Mouse (Mus musculus) cerebellum, adult 2 months (tissue): Measurements from ENCODE around the gene Fgfr2. TPM values are rescaled to one million over a fixed set of nuclear protein-coding genes. Genes with fewer than 3 reads are reported as not detected.

Experiments used
- DNase-seq, 2 experiments: peaks; one replicate each; pipeline ENCODE4 v3.0.0; 2021
- H3K27ac ChIP-seq: fragments of 200-500 bp; 2 replicates; pipeline ENCODE4 v1.5.1; 2012; ENCODE audit warnings: low read length, control low read depth, inconsistent platforms; ENCODE audit not compliant: insufficient read depth
- H3K27me3 ChIP-seq: fragments of 200-500 bp; 2 replicates; pipeline ENCODE4 v1.6.1; 2012; ENCODE audit warnings: inconsistent platforms, mild to moderate bottlenecking, low read length, moderate library complexity; ENCODE audit not compliant: control insufficient read depth, insufficient read depth
- H3K4me1 ChIP-seq: fragments of 200-500 bp; 2 replicates; pipeline ENCODE4 v1.6.1; 2011; ENCODE audit warnings: low read length; ENCODE audit not compliant: control insufficient read depth, insufficient read depth
- H3K4me3 ChIP-seq: fragments of 200-500 bp; replicated peaks from 2 replicates; pipeline ENCODE3; 2011; ENCODE audit warnings: mild to moderate bottlenecking, low read depth, low read length, control low read depth; ENCODE audit not compliant: insufficient read depth
- CTCF ChIP-seq: fragments of 200-500 bp; IDR thresholded peaks from 2 replicates; pipeline ENCODE4 v1.5.1; 2011; ENCODE audit warnings: low read depth, mild to moderate bottlenecking, control low read depth, low read length, moderate library complexity, borderline replicate concordance; ENCODE audit not compliant: insufficient read depth
- POLR2A ChIP-seq: fragments of 200-500 bp; IDR thresholded peaks from 2 replicates; pipeline ENCODE4 v1.6.1; 2011; ENCODE audit warnings: low read length, control low read depth, borderline replicate concordance; ENCODE audit not compliant: insufficient read depth
- WGBS: fragments of 180-500 bp; shearing (Covaris S2); methylation state at CpG from one replicate; pipeline ENCODE4 v1.1.7; 2018; 5-methylcytosine and 5-hydroxymethylcytosine counted together
- polyA plus RNA-seq: library from polyadenylated mRNA; depleted of rRNA; stranded (reverse); fragments of >200 nt; gene quantifications from 2 replicates; pipeline ENCODE4 v1.2.3, GENCODE M21; 2012

The Fgfr2 gene
- polyA plus RNA-seq, 1 experiment = 95.3 TPM

- Histone ChIP-seq H3K27ac (no peak overlapping the region), H3K27me3 (no peaks in the 10 kb centered on the region), H3K4me1 (no peaks in the 10 kb centered on the region), H3K4me3 (no peak overlapping the region)
- TF ChIP-seq CTCF (no peak), POLR2A (no peak)
- DNase-seq = no peak
- WGBS = 97% methylated on average over 5 of the region's 5 CpGs
These were observed 1537.6 kb downstream of the Fgfr2 start for GRCm38 (mm10) chr7:131585551-131585950.

- no peaks in the 10 kb centered on the region for H3K27me3 ChIP-seq
- 35% methylated on average over 9 of the region's 9 CpGs for WGBS
- TF ChIP-seq CTCF (no peak), POLR2A (no peak)
- no peak for DNase-seq
- no peak overlapping the region for H3K27ac ChIP-seq
- H3K4me1 ChIP-seq = no peaks in the 10 kb centered on the region
- no peak overlapping the region for H3K4me3 ChIP-seq
These were observed 1541.0 kb downstream of the Fgfr2 start for GRCm38 (mm10) chr7:131582178-131582577.

GRCm38 (mm10) chr7:131575246-131575645 lies 1547.9 kb downstream of the Fgfr2 start:
- 71% methylated on average over 6 of the region's 6 CpGs for WGBS
- TF ChIP-seq CTCF (no peak), POLR2A (no peak)
- no peaks in the 10 kb centered on the region for H3K4me1 ChIP-seq
- DNase-seq = no peak
- no peak overlapping the region for H3K27ac ChIP-seq
- no peak overlapping the region for H3K4me3 ChIP-seq
- H3K27me3 ChIP-seq = no peaks in the 10 kb centered on the region

GRCm38 (mm10) chr7:131560697-131561042 lies 1562.5 kb downstream of the Fgfr2 start:
- Histone ChIP-seq H3K4me1 (no peaks in the 10 kb centered on the region; the same call in 1 of the 2 replicates), H3K27me3 (peaks cover 5% of the 10 kb centered on the region; the same call in 1 of the 2 replicates), H3K4me3 (peak overlapping the region; percentile 78), H3K27ac (peak overlapping the region; percentile 86; the same call in 1 of the 2 replicates)
- no peak for TF ChIP-seq CTCF
- TF ChIP-seq POLR2A = no peak
- no peak for DNase-seq
- under 1% methylated on average over 14 of the region's 14 CpGs for WGBS

- Histone ChIP-seq H3K4me3 (peak within 1 kb of the TSS; percentile 78), H3K27ac (peak within 1 kb of the TSS; percentile 86), H3K4me1 (no peaks in the 10 kb centered on the region; the same call in 1 of the 2 replicates), H3K27me3 (peaks cover 8% of the 10 kb centered on the region; the same call in 1 of the 2 replicates)
- DNase-seq = peak; percentile 93 to 96
- under 1% methylated on average over 47 of the region's 51 CpGs for WGBS
- TF ChIP-seq CTCF = no peak
- peak; percentile 96 for TF ChIP-seq POLR2A
These were observed 1563.0 kb downstream of the Fgfr2 start, which contains the start of gene Bub3 for GRCm38 (mm10) chr7:131559986-131560696. TSS of gene Bub3 (plus strand) at chr7:131560222.

DNA sequence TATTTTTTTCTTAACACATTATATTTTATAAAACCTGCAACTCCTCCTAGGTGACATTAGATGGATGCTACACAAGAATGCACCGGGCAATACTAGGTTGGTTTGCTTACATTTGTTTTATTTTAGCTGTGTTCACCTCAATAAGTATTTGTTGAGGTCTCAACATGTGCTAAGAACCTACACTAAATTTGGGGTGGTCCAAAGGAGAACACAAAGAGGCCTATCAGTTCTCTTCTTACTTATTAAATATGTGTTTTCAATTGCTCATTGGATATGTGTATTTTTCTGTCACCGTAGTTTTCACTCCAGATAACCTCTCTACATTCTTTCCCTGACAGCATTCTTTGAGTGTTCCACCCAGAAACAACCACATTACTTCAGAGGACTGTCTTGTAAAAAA lies 1565.4 kb downstream of the Fgfr2 start:
- Histone ChIP-seq H3K27ac (no peak overlapping the region), H3K4me1 (no peaks in the 10 kb centered on the region; the same call in 1 of the 2 replicates), H3K27me3 (peaks cover 15% of the 10 kb centered on the region; the same call in 1 of the 2 replicates), H3K4me3 (no peak overlapping the region)
- DNase-seq = no peak
- 65% methylated on average over 2 of the region's 2 CpGs for WGBS
- no peak for TF ChIP-seq CTCF
- TF ChIP-seq POLR2A = no peak

DNA sequence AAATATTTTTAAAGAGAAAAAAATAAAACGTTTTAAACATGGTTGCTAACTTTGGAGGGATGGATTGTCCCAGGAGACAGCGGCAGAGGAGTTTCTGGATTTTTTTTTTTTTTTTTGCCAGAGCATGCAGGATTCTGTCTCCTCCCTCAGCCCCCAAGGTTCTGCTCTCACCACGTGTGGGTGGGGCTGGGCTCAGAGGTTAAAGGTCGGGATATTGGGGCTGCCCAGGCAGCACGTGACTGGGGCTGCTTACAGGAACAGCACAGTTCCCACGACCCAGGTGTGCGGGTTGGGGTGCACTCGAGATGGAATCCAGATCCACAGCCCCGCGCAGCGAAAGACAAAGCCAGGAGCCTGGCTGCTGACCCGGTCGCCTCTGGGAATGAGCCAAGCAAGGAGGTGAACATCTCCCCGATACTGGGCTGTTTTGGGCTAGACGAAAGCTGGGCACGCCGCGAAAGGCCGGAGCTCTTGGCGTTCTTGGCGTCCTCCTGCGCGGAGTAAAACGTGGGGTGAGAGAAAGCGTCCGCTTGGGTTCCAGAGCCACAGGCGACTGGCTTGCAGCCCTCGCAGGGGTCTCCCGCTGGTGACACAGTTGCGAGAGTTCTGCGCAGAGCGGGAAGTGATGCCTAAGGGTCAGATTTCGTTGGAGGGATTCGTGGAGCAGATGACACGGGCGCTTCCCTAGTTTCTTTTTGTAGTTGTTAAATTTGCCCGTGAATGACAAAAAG lies 1566.4 kb downstream of the Fgfr2 start:
- Histone ChIP-seq H3K27me3 (peaks cover 15% of the 10 kb centered on the region; the same call in 1 of the 2 replicates), H3K27ac (no peak overlapping the region), H3K4me3 (no peak overlapping the region), H3K4me1 (no peaks in the 10 kb centered on the region; the same call in 1 of the 2 replicates)
- 4% methylated on average over 37 of the region's 37 CpGs for WGBS
- TF ChIP-seq POLR2A (no peak), CTCF (no peak)
- DNase-seq = peak in 1 of 2 experiments; percentile 46
